Mouse (Mus musculus) forebrain, postnatal 0 days (tissue): ENCODE data around the gene Trappc13. TPM values are rescaled to one million over a fixed set of nuclear protein-coding genes. Genes with fewer than 3 reads are reported as not detected.

Experiments
- ATAC-seq: fragments of 200-750 bp; cut with Nextera tagmentation; 2 replicates; pipeline ENCODE4 v1.8.0; 2017; ENCODE audit warnings: mild to moderate bottlenecking, moderate library complexity
- DNase-seq: peaks from one replicate; pipeline ENCODE4 v3.0.0-alpha.2; 2015
- H3K27ac ChIP-seq: fragments of 300-500 bp; sonication (generic); 2 replicates; pipeline ENCODE4 v1.5.1; 2014; ENCODE audit warnings: low read depth, mild to moderate bottlenecking, antibody characterized with exemption, low read length, moderate library complexity, mixed read lengths
- H3K27me3 ChIP-seq: fragments of 300-500 bp; sonication (generic); 2 replicates; pipeline ENCODE4 v1.6.1; 2014; ENCODE audit warnings: mild to moderate bottlenecking, low read length, mixed read lengths; ENCODE audit not compliant: insufficient read depth
- H3K36me3 ChIP-seq: fragments of 300-500 bp; sonication (generic); 2 replicates; pipeline ENCODE4 v1.6.1; 2014; ENCODE audit warnings: mild to moderate bottlenecking, moderate library complexity; ENCODE audit not compliant: insufficient read depth
- H3K4me1 ChIP-seq: fragments of 300-500 bp; sonication (generic); 2 replicates; pipeline ENCODE4 v1.6.1; 2014; ENCODE audit warnings: antibody characterized with exemption; ENCODE audit not compliant: insufficient read depth
- H3K4me2 ChIP-seq: fragments of 300-500 bp; sonication (generic); 2 replicates; pipeline ENCODE4 v1.6.1; 2014; ENCODE audit warnings: low read depth, mild to moderate bottlenecking, moderate library complexity
- H3K4me3 ChIP-seq: fragments of 300-500 bp; sonication (generic); 2 replicates; pipeline ENCODE4 v1.5.1; 2014; ENCODE audit warnings: low read depth, low read length, mixed read lengths
- H3K9ac ChIP-seq: fragments of 300-500 bp; sonication (generic); 2 replicates; pipeline ENCODE4 v1.6.1; 2014; ENCODE audit warnings: mild to moderate bottlenecking
- H3K9me3 ChIP-seq: fragments of 300-500 bp; sonication (generic); 2 replicates; pipeline ENCODE4 v1.6.1; 2016; ENCODE audit warnings: low read length
- CTCF ChIP-seq: sonication (generic); IDR thresholded peaks from 2 replicates; pipeline ENCODE4 v1.5.1; 2016; ENCODE audit warnings: antibody characterized with exemption, control low read depth, low read depth
- WGBS: fragments of 180-500 bp; shearing (Covaris S2); extraction: QIAGEN DNeasy Blood & Tissue Kit; methylation state at CpG from one replicate; pipeline ENCODE4 v1.1.7; 2014; 5-methylcytosine and 5-hydroxymethylcytosine counted together
- polyA plus RNA-seq: library from polyadenylated mRNA; unstranded; fragments of >200 nt; fragmentation: Nextera tagmentation; extraction: Ambion mirVana; gene quantifications from 2 replicates; pipeline ENCODE4 v1.2.1, GENCODE M21; 2015
- total RNA-seq: library from RNA; depleted of rRNA; stranded (reverse); fragments of >200 nt; gene quantifications from 2 replicates; pipeline ENCODE4 v1.2.3, GENCODE M21; 2014

The Trappc13 gene
- total and polyA plus RNA-seq, 2 experiments from 2014 or later = 49.0 to 55.4 TPM

DNA sequence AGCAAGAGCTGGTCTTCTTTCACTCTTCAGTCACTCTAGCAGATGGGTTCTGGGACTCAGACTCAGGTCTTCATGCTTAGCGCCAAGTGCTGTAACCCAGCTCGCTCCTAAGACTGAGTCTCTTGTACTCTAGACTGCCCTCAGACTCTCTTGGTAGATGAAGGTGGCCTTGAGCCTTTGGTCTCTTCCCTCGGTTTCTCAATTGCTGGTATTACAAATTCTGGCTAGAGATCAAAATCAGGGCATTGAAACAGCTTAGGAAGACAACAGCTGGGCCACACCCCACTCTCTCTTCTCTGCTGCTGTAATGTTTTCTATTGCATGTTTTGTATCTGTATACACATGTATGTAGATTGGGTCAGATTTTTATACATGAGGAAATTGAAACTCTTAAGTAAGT lies 32.6 kb downstream of the Trappc13 start:
- no peak overlapping the region for H3K27ac ChIP-seq
- no peaks in the 10 kb centered on the region for H3K9me3 ChIP-seq
- no peak for TF ChIP-seq CTCF
- H3K36me3 ChIP-seq = peaks cover 44% of the 10 kb centered on the region
- WGBS = 91% methylated on average over 3 of the region's 3 CpGs
- no peak for DNase-seq
- H3K4me3 ChIP-seq = no peak overlapping the region
- H3K9ac ChIP-seq = no peak overlapping the region
- H3K27me3 ChIP-seq = no peaks in the 10 kb centered on the region
- H3K4me2 ChIP-seq = no peak overlapping the region
- H3K4me1 ChIP-seq = no peaks in the 10 kb centered on the region
- no peak for ATAC-seq

GRCm38 (mm10) chr13:104144871-104145270 lies 33.4 kb downstream of the Trappc13 start:
- no peak for TF ChIP-seq CTCF
- ATAC-seq (no peak), DNase-seq (no peak)
- H3K4me3 ChIP-seq = no peak overlapping the region
- no peaks in the 10 kb centered on the region for H3K4me1 ChIP-seq
- WGBS = 77% methylated on average over 9 of the region's 9 CpGs
- no peak overlapping the region for H3K27ac ChIP-seq
- H3K36me3 ChIP-seq = peaks cover 52% of the 10 kb centered on the region
- H3K27me3 ChIP-seq = no peaks in the 10 kb centered on the region
- no peak overlapping the region for H3K9ac ChIP-seq
- no peaks in the 10 kb centered on the region for H3K9me3 ChIP-seq
- no peak overlapping the region for H3K4me2 ChIP-seq

GRCm38 (mm10) chr13:104139369-104140209 lies 38.7 kb downstream of the Trappc13 start:
- WGBS = 39% methylated on average over 13 of the region's 13 CpGs
- Histone ChIP-seq H3K27ac (no peak overlapping the region; the same call in 1 of the 2 replicates), H3K4me1 (no peaks in the 10 kb centered on the region), H3K4me2 (no peak overlapping the region), H3K9me3 (no peaks in the 10 kb centered on the region), H3K36me3 (peaks cover 62% of the 10 kb centered on the region), H3K4me3 (no peak overlapping the region), H3K27me3 (no peaks in the 10 kb centered on the region), H3K9ac (no peak overlapping the region)
- DNase-seq (peak; percentile 86), ATAC-seq (peak; percentile 90)
- peak; percentile 90 for TF ChIP-seq CTCF

DNA sequence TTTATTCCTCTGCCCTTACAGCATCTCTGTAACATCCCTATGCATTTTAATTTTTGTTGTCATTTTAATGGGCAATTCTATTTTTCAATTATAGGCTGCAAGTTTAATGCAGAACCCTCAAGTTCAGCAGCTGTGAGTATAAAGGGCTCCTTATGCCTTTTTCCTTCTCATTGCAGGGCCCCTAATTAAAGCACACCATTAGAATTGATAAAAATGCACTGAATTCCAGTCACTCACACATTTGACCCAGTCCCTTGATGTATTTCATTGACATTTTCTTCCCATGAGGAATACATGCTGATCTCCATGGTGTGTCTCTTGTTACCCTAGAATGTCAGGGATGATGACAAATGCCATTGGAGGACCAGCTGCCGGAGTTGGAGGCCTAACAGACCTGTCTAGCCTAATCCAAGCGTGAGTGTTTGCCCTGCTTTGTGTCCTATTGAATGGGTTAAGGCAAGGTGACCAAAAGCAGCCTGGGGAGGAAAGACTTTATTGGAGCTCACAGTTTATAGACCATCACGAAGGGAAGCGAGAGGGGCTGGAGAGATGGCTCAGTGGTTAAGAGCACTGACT lies 43.7 kb downstream of the Trappc13 start:
- no peak for ATAC-seq
- TF ChIP-seq CTCF = no peak

GRCm38 (mm10) chr13:104132561-104132960 lies 45.7 kb downstream of the Trappc13 start:
- no peaks in the 10 kb centered on the region for H3K27me3 ChIP-seq
- TF ChIP-seq CTCF = no peak
- ATAC-seq = no peak
- no peaks in the 10 kb centered on the region for H3K4me1 ChIP-seq
- no peak for DNase-seq
- WGBS = 93% methylated on average over 2 of the region's 2 CpGs
- H3K9ac ChIP-seq = no peak overlapping the region
- no peaks in the 10 kb centered on the region for H3K9me3 ChIP-seq
- no peak overlapping the region for H3K27ac ChIP-seq
- H3K4me2 ChIP-seq = no peak overlapping the region
- no peak overlapping the region for H3K4me3 ChIP-seq
- peaks cover 71% of the 10 kb centered on the region for H3K36me3 ChIP-seq

More for the DNA sequence above, 43.7 kb downstream of the Trappc13 start:
- H3K27me3 ChIP-seq = no peaks in the 10 kb centered on the region
- WGBS = 43% methylated on average over 4 of the region's 4 CpGs
- no peak overlapping the region for H3K4me3 ChIP-seq
- H3K36me3 ChIP-seq = peaks cover 68% of the 10 kb centered on the region
- H3K4me2 ChIP-seq = no peak overlapping the region
- H3K27ac ChIP-seq = no peak overlapping the region
- DNase-seq = no peak
- no peak overlapping the region for H3K9ac ChIP-seq
- H3K4me1 ChIP-seq = no peaks in the 10 kb centered on the region
- H3K9me3 ChIP-seq = no peaks in the 10 kb centered on the region

DNA sequence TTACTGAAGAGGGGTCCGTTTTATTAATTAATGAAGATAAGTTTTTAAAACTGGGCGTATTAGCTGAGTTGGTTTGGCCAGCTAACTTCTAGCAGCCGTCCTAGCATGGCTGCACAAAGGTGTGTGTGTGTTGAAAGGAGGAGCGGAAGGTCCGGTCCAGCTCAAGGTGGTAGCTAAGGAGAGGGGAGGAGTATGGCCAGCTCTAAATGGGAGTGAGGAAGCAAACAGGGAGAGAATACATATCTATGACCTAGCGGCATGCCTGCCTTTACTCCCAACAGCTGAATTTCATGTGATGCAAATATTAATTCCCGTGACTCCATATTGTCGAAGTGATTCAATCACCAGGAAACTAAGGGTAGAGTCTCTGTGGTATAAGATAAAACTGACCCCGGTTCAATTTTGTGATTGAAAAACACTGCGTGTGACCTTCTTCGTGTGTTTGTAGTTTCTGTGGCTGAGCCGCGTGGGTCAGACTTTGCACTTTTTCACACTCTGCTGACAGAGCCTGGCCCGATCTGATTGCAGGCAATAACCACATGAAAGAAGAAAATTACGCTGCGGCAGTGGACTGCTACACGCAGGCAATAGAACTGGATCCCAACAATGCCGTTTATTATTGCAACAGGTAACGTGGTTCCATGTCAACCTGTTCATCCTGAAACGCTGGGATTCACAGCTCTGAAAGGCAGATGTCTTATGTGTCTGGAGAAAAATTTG lies 54.4 kb downstream of the Trappc13 start:
- WGBS = 94% methylated on average over 20 of the region's 20 CpGs
- ATAC-seq = no peak
- H3K4me1 ChIP-seq = no peaks in the 10 kb centered on the region
- no peak overlapping the region for H3K4me3 ChIP-seq
- no peaks in the 10 kb centered on the region for H3K27me3 ChIP-seq
- no peak overlapping the region for H3K27ac ChIP-seq
- peaks cover 51% of the 10 kb centered on the region for H3K36me3 ChIP-seq
- H3K9me3 ChIP-seq = no peaks in the 10 kb centered on the region
- no peak for TF ChIP-seq CTCF
- no peak overlapping the region for H3K9ac ChIP-seq
- no peak for DNase-seq
- no peak overlapping the region for H3K4me2 ChIP-seq
